Mouse (Mus musculus) forebrain, embryonic 16.5 days (tissue): ENCODE measurements at regions not wholly inside any gene's neighbourhood (a gene's known extent, or its start where the extent isn't known, plus 50 kb on each side); places are given as distances from the start of the nearest gene placed in this dataset.

Experiments
- ATAC-seq: fragments of 200-750 bp; cut with Nextera tagmentation; 2 replicates; pipeline ENCODE4 v1.8.0; 2017; ENCODE audit warnings: mild to moderate bottlenecking, moderate library complexity
- H3K27ac ChIP-seq: fragments of 300-500 bp; sonication (generic); 2 replicates; pipeline ENCODE4 v1.5.1; 2014; ENCODE audit warnings: low read length, control low read depth
- H3K27me3 ChIP-seq: fragments of 300-500 bp; sonication (generic); replicated peaks from 2 replicates; pipeline ENCODE4 v1.6.1; 2014; ENCODE audit warnings: low read length; ENCODE audit not compliant: control insufficient read depth, insufficient read depth
- H3K36me3 ChIP-seq: fragments of 300-500 bp; sonication (generic); 2 replicates; pipeline ENCODE4 v1.6.1; 2014; ENCODE audit not compliant: control insufficient read depth, insufficient read depth
- H3K4me1 ChIP-seq: fragments of 300-500 bp; sonication (generic); replicated peaks from 2 replicates; pipeline ENCODE4 v1.6.1; 2014; ENCODE audit warnings: low read length; ENCODE audit not compliant: control insufficient read depth, insufficient read depth
- H3K4me2 ChIP-seq: fragments of 300-500 bp; sonication (generic); 2 replicates; pipeline ENCODE4 v1.6.1; 2014; ENCODE audit warnings: mild to moderate bottlenecking, low read length, control low read depth
- H3K4me3 ChIP-seq: fragments of 300-500 bp; sonication (generic); replicated peaks from 2 replicates; pipeline ENCODE4 v1.5.1; 2014; ENCODE audit warnings: mild to moderate bottlenecking, low read length, control low read depth
- H3K9ac ChIP-seq: fragments of 300-500 bp; sonication (generic); replicated peaks from 2 replicates; pipeline ENCODE4 v1.6.1; 2014; ENCODE audit warnings: low read depth, low read length, control low read depth
- H3K9me3 ChIP-seq: fragments of 300-500 bp; sonication (generic); 2 replicates; pipeline ENCODE4 v1.6.1; 2016; ENCODE audit warnings: low read length; ENCODE audit not compliant: control insufficient read depth
- WGBS: fragments of 180-500 bp; shearing (Covaris S2); extraction: QIAGEN DNeasy Blood & Tissue Kit; methylation state at CpG from one replicate; pipeline ENCODE4 v1.1.7; 2014; 5-methylcytosine and 5-hydroxymethylcytosine counted together

DNA sequence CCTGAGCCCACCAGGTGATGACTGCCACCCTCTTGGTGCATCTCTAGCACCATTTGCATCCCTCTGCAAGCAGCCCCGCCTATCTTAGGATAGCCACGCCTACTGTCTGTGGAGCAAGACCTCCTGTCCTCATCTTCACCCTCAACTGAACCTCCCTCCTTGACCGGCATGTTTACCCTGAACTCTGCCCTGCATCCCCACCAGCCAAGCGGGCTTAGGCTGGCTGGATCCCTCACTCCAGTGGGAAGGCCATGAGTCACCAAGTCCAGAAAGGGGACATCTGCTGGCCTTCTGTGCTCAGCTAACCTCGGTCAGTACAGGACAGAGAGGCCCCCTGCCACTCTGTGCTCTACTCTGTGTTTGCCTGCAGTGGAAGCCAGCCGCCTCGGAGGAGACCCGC is 96.0 kb upstream of the Wnt4 start:
- no peak overlapping the region for H3K4me2 ChIP-seq
- no peak for ATAC-seq
- 66% methylated on average over 8 of the region's 8 CpGs for WGBS
- no peaks in the 10 kb centered on the region for H3K36me3 ChIP-seq
- no peak overlapping the region for H3K27ac ChIP-seq
- no peak overlapping the region for H3K4me3 ChIP-seq
- H3K27me3 ChIP-seq, result no peaks in the 10 kb centered on the region
- no peak overlapping the region for H3K9ac ChIP-seq
- no peaks in the 10 kb centered on the region for H3K9me3 ChIP-seq
- H3K4me1 ChIP-seq, result peaks cover 5% of the 10 kb centered on the region; the same call in 1 of the 2 replicates

GRCm38 (mm10) chr4:137180083-137180482 is 97.2 kb upstream of the Wnt4 start:
- Histone ChIP-seq H3K4me1 (peaks cover 5% of the 10 kb centered on the region; the same call in 1 of the 2 replicates), H3K4me2 (no peak overlapping the region), H3K36me3 (no peaks in the 10 kb centered on the region), H3K27ac (no peak overlapping the region), H3K9ac (no peak overlapping the region), H3K4me3 (no peak overlapping the region), H3K27me3 (no peaks in the 10 kb centered on the region), H3K9me3 (no peaks in the 10 kb centered on the region)
- no peak for ATAC-seq
- 75% methylated on average over 2 of the region's 2 CpGs for WGBS

GRCm38 (mm10) chr4:137178833-137179232 is 98.5 kb upstream of the Wnt4 start:
- ATAC-seq, result no peak
- H3K36me3 ChIP-seq, result no peaks in the 10 kb centered on the region
- no peak overlapping the region for H3K27ac ChIP-seq
- WGBS, result 47% methylated on average over 3 of the region's 3 CpGs
- H3K4me2 ChIP-seq, result no peak overlapping the region
- H3K4me1 ChIP-seq, result no peaks in the 10 kb centered on the region
- H3K4me3 ChIP-seq, result no peak overlapping the region
- no peaks in the 10 kb centered on the region for H3K27me3 ChIP-seq
- no peaks in the 10 kb centered on the region for H3K9me3 ChIP-seq
- H3K9ac ChIP-seq, result no peak overlapping the region; the same call in 1 of the 2 replicates

DNA sequence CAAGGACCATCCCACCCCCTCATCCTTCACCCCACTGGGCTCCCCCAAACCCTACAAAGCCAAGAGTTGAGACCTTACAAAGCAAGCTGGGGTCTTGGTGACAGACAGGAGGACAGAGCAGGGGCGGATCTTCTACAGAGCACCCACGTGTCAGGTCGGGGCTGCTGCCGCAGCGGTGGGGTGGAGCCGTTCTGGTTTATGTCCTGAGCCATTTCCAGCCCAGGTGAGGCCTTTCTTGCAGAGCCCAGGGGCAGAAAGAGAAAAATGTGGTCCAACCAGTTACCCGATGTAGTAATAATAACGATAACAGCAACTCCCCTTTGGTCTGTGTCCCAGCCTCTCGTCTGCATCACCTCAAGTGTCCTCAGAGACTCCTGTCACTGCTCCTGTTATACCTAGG is 112.4 kb upstream of the Wnt4 start:
- 40% methylated on average over 9 of the region's 9 CpGs for WGBS
- H3K9me3 ChIP-seq, result 0 out of 2 replicates have a peak, but pooled peaks cover 3% of the 10 kb centered on the region
- H3K4me2 ChIP-seq, result peak overlapping the region; percentile 37
- no peak for ATAC-seq
- H3K27me3 ChIP-seq, result 0 out of 2 replicates have a peak, but pooled peaks cover 3% of the 10 kb centered on the region
- no peak overlapping the region for H3K27ac ChIP-seq
- H3K4me3 ChIP-seq, result peak overlapping the region; percentile 2; the same call in 1 of the 2 replicates
- H3K9ac ChIP-seq, result no peak overlapping the region
- no peaks in the 10 kb centered on the region for H3K36me3 ChIP-seq
- 0 out of 2 replicates have a peak, but pooled peaks cover 2% of the 10 kb centered on the region for H3K4me1 ChIP-seq

- no peak for ATAC-seq
- Histone ChIP-seq H3K4me1 (0 out of 2 replicates have a peak, but pooled peaks cover 2% of the 10 kb centered on the region), H3K4me3 (peak overlapping the region; percentile 23), H3K9ac (0 out of 2 replicates have a peak overlapping the region, but pooled peaks have one; percentile 36), H3K36me3 (no peaks in the 10 kb centered on the region), H3K27ac (no peak overlapping the region), H3K27me3 (0 out of 2 replicates have a peak, but pooled peaks cover 3% of the 10 kb centered on the region), H3K4me2 (peak overlapping the region; percentile 37), H3K9me3 (0 out of 2 replicates have a peak, but pooled peaks cover 3% of the 10 kb centered on the region)
- 2% methylated on average over 12 of the region's 12 CpGs for WGBS
Measured at GRCm38 (mm10) chr4:137164429-137164828, 112.9 kb upstream of the Wnt4 start.

DNA sequence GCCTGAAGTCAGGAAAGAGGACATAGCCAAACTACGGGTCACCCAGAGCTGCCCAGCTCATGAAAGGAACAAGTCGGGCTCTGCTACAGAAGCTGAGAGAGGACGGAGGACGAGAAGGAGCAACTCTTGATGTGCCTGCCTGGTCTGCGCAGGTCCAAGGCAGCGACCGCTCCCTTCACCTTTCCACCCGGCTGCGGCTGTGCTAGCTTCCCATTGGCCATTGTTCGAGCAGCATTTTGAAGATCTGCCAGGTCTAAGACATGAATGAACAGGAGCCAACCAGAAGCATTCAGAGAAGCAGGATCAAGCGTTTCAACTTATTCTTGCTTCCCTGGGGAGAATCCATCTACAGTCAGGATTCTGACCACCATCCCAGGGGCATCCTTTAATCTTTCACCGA is 113.3 kb upstream of the Wnt4 start:
- Histone ChIP-seq H3K4me2 (no peak overlapping the region), H3K4me3 (no peak overlapping the region), H3K36me3 (no peaks in the 10 kb centered on the region), H3K27ac (no peak overlapping the region), H3K9ac (no peak overlapping the region), H3K9me3 (0 out of 2 replicates have a peak, but pooled peaks cover 3% of the 10 kb centered on the region), H3K27me3 (0 out of 2 replicates have a peak, but pooled peaks cover 3% of the 10 kb centered on the region), H3K4me1 (0 out of 2 replicates have a peak, but pooled peaks cover 2% of the 10 kb centered on the region)
- 52% methylated on average over 12 of the region's 12 CpGs for WGBS
- ATAC-seq, result no peak

DNA sequence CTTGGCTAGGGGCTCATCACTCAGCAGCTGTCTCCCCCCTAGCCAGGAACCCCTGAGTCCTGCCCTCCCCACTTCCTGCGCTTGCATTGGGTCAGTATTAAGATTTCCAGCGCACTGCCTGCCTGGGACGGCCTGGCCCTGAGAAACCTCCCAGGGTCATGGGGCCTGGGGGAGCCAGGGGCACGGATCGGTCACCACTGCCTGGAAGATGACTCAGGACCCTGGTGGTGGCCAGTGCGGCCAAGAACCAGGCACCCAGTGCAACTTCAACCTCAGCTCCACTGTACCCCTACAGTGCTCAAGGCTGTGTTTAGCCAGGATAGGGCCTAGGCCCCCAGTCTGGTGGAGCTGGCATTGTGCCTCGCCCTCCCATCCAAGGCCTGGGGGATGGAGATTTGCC is 111.9 kb upstream of the Zbtb40 start:
- Histone ChIP-seq H3K9ac (no peak overlapping the region), H3K4me2 (no peak overlapping the region), H3K9me3 (no peaks in the 10 kb centered on the region), H3K27me3 (0 out of 2 replicates have a peak, but pooled peaks cover 3% of the 10 kb centered on the region), H3K4me1 (peaks cover 6% of the 10 kb centered on the region; the same call in 1 of the 2 replicates), H3K36me3 (no peaks in the 10 kb centered on the region), H3K27ac (no peak overlapping the region), H3K4me3 (no peak overlapping the region)
- no peak for ATAC-seq
- WGBS, result 86% methylated on average over 7 of the region's 7 CpGs

DNA sequence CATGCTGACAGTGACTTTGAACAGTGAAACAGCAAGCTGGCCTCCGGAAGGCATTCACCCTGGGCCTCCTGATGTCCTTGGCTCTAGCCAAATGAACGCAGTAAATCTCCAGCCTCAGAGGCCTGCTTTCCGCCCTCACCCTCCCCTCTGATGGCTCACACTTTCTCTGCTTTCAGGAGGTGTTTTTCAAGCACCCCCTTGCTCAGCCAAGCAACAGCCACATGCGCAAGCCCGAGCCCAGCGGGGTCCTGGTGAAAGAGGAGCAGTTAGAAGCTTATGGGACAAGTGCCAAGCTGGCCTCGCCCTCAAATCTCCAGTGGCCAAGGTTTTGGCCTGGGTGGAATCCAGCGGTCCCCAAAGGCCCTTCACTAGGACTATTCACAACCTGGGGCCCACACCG is 109.6 kb upstream of the Zbtb40 start:
- Histone ChIP-seq H3K9me3 (no peaks in the 10 kb centered on the region), H3K9ac (no peak overlapping the region), H3K4me2 (no peak overlapping the region), H3K4me3 (no peak overlapping the region), H3K4me1 (peaks cover 4% of the 10 kb centered on the region; the same call in 1 of the 2 replicates), H3K36me3 (no peaks in the 10 kb centered on the region), H3K27me3 (no peaks in the 10 kb centered on the region), H3K27ac (no peak overlapping the region)
- ATAC-seq, result no peak
- WGBS, result 64% methylated on average over 9 of the region's 9 CpGs

- no peak overlapping the region for H3K4me3 ChIP-seq
- 79% methylated on average over 11 of the region's 11 CpGs for WGBS
- no peak overlapping the region for H3K27ac ChIP-seq
- no peak overlapping the region for H3K9ac ChIP-seq
- ATAC-seq, result no peak
- H3K27me3 ChIP-seq, result no peaks in the 10 kb centered on the region
- no peak overlapping the region for H3K4me2 ChIP-seq
- H3K36me3 ChIP-seq, result no peaks in the 10 kb centered on the region
- peaks cover 4% of the 10 kb centered on the region; the same call in 1 of the 2 replicates for H3K4me1 ChIP-seq
- H3K9me3 ChIP-seq, result no peaks in the 10 kb centered on the region
Measured at GRCm38 (mm10) chr4:137156441-137157105, 108.0 kb upstream of the Zbtb40 start.
